Mouse (Mus musculus): Measurements from ENCODE around the gene Ifitm10. TPM values are rescaled to one million over a fixed set of nuclear protein-coding genes. Genes with fewer than 3 reads are reported as not detected.
"Not testable (repeated sequence)": the region's sequence is repeated elsewhere in the genome, so short reads cannot be mapped to it uniquely, and the experiment has no call there.

Ifitm10 gene
- polyA plus RNA-seq (2015; fragmentation: Nextera tagmentation; extraction: Ambion mirVana) = 4.0 and 4.6 TPM in 2 replicates

GRCm38 (mm10) chr7:142373641-142374412 is at the start of gene Ifitm10:
Gene Ifitm10, minus strand, starts transcription at chr7:142373753.
- no peak for ATAC-seq (ENCODE audit: insufficient number of reproducible peaks, low FRiP score, low TSS enrichment, low read depth)
- Histone ChIP-seq H3K4me2 (peak within 1 kb of the TSS; percentile 75), H3K4me3 (peak within 1 kb of the TSS; percentile 41), H3K9me3 (no peaks in the 10 kb centered on the region), H3K27ac (no peak within 1 kb of the TSS; the same call in 1 of the 2 replicates), H3K9ac (no peak within 1 kb of the TSS), H3K36me3 (peaks cover 37% of the 10 kb centered on the region), H3K4me1 (peaks cover 23% of the 10 kb centered on the region), H3K27me3 (peaks cover 41% of the 10 kb centered on the region)
- 57% methylated on average over 8 of the region's 8 CpGs for WGBS

DNA sequence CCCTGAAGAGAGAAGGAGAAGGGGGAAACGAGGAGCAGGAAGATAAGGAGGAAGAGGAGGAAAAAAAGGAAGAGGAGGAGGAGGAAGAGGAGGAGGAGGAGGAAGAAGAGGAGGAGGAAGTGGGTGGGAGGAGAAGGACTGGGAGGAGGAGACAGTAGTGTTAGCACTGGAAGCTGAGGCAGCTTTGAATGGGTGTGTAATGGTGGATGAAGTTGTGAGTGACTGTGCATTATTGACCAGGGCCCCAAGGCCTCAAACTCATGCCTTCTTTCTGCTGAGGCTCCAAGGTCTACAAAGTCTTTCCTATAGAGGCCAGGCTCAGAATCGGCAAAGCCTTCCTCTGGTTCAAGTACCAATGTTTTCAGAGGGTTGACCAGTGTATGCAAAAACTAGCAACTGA is 48.3 kb upstream of the Ifitm10 start:
- 80% methylated on average over 2 of the region's 2 CpGs for WGBS
- ATAC-seq (ENCODE audit: insufficient number of reproducible peaks, low FRiP score, low TSS enrichment, low read depth) = no peak

DNA sequence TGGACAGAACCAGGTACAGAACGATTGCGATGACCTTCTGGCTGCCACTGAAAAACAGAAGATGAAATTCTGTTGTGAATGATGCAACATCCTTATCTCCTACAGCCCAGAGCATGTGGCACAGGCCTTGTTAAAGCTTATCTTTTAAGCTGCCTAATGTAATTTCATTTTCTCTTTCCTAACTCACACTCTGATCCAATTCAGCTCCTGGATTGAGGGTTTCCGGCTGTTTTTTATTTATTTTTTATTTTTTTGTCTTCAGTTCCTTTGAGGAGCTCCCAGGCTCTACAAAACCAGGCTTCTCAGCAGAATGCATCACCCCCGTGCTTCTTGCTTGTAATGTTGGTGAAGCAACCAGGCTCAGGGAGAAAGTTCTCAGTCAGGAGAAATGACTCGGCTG is 46.3 kb upstream of the Ifitm10 start:
- Histone ChIP-seq H3K4me1 (no peaks in the 10 kb centered on the region), H3K27me3 (no peaks in the 10 kb centered on the region), H3K9me3 (no peaks in the 10 kb centered on the region), H3K27ac (no peak overlapping the region), H3K4me2 (no peak overlapping the region), H3K36me3 (no peaks in the 10 kb centered on the region), H3K9ac (no peak overlapping the region), H3K4me3 (no peak overlapping the region)
- 78% methylated on average over 5 of the region's 5 CpGs for WGBS
- no peak for ATAC-seq (ENCODE audit: insufficient number of reproducible peaks, low FRiP score, low TSS enrichment, low read depth)

More for the DNA sequence above, 48.3 kb upstream of the Ifitm10 start:
- H3K36me3 ChIP-seq = no peaks in the 10 kb centered on the region
- no peaks in the 10 kb centered on the region for H3K27me3 ChIP-seq
- no peak overlapping the region for H3K9ac ChIP-seq
- 0 out of 2 replicates have a peak, but pooled peaks cover 2% of the 10 kb centered on the region for H3K4me1 ChIP-seq
- H3K27ac ChIP-seq = no peak overlapping the region
- no peaks in the 10 kb centered on the region for H3K9me3 ChIP-seq
- H3K4me2 ChIP-seq = no peak overlapping the region
- H3K4me3 ChIP-seq = no peak overlapping the region

- Histone ChIP-seq H3K4me3 (no peak overlapping the region), H3K9ac (no peak overlapping the region), H3K27ac (no peak overlapping the region), H3K36me3 (no peaks in the 10 kb centered on the region), H3K4me1 (no peaks in the 10 kb centered on the region), H3K27me3 (no peaks in the 10 kb centered on the region), H3K9me3 (no peaks in the 10 kb centered on the region), H3K4me2 (no peak overlapping the region)
- 85% methylated on average over 8 of the region's 8 CpGs for WGBS
- no peak for ATAC-seq (ENCODE audit: insufficient number of reproducible peaks, low FRiP score, low TSS enrichment, low read depth)
These were observed 45.1 kb upstream of the Ifitm10 start for GRCm38 (mm10) chr7:142418679-142419078.

DNA sequence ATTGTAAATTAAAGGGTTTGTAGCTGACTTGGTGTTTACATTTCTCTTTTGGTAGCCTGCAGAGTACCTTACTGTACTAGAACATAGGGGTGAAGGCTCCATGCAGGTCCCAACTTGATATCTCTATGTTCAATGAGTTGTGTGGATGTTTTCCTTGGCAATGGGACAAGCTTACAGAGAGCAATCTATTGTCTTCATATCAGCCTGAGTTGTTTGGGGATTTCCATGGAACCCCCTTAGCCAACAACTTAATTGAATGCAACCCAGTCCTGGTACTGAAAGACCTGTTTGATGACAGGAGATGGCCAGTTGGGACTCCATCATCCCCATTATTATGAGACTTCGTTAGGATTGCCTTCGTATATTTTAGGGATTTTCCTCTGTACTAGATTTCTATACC is 44.5 kb upstream of the Ifitm10 start:
- H3K4me2 ChIP-seq = no peak overlapping the region
- 94% methylated on average over 2 of the region's 2 CpGs for WGBS
- H3K36me3 ChIP-seq = no peaks in the 10 kb centered on the region
- no peak overlapping the region for H3K27ac ChIP-seq
- no peak overlapping the region for H3K4me3 ChIP-seq
- H3K9me3 ChIP-seq = no peaks in the 10 kb centered on the region
- no peak overlapping the region for H3K9ac ChIP-seq
- H3K4me1 ChIP-seq = no peaks in the 10 kb centered on the region
- no peaks in the 10 kb centered on the region for H3K27me3 ChIP-seq
- ATAC-seq (ENCODE audit: insufficient number of reproducible peaks, low FRiP score, low TSS enrichment, low read depth) = no peak

DNA sequence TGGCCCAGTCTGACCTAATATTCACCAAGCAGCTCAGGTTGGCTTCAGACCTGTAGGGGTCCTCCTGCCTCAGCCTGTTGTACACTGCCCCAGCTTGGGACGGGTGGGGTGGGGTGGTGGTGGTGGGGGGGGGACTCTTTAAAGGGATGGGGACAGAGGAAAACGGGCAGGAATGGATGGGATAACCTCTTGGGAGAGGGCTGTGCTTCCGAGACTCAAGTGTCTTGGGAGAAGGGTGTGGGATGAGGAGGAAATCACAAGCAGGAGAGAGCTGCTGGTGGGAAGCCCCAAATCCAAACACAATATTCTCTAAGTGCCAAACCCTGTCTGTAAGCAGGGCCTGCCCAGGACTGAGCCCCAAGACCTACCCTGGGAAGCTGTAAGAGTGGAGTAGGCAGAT is 42.7 kb upstream of the Ifitm10 start:
- 74% methylated on average over 3 of the region's 3 CpGs for WGBS
- no peak for ATAC-seq (ENCODE audit: insufficient number of reproducible peaks, low FRiP score, low TSS enrichment, low read depth)
- no peaks in the 10 kb centered on the region for H3K27me3 ChIP-seq
- no peaks in the 10 kb centered on the region for H3K4me1 ChIP-seq
- no peak overlapping the region for H3K9ac ChIP-seq
- H3K27ac ChIP-seq = no peak overlapping the region
- H3K36me3 ChIP-seq = no peaks in the 10 kb centered on the region
- no peak overlapping the region for H3K4me3 ChIP-seq
- no peaks in the 10 kb centered on the region for H3K9me3 ChIP-seq
- no peak overlapping the region for H3K4me2 ChIP-seq

DNA sequence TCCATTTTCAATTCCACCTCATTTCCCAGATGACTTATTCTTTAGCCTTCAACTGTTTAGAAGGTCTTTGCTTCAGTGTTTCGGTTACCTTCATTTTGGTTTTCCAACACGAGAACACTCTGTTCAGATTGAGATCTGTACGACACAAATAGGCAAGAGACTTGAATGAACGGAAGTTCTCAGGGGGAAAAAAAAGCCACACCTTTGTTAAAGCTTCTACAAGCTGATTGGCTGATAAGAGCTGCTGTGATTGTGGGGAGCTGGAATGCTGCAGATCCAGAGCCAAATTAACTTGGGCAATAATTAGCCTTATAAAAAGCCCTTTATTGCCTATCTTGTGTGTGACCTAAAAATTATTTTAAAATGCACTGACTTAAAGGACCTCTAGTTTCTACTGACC is 41.8 kb upstream of the Ifitm10 start:
- no peaks in the 10 kb centered on the region for H3K9me3 ChIP-seq
- no peaks in the 10 kb centered on the region for H3K4me1 ChIP-seq
- H3K36me3 ChIP-seq = no peaks in the 10 kb centered on the region
- H3K27me3 ChIP-seq = no peaks in the 10 kb centered on the region
- H3K9ac ChIP-seq = no peak overlapping the region
- no peak overlapping the region for H3K4me3 ChIP-seq
- no peak overlapping the region for H3K27ac ChIP-seq
- 43% methylated on average over 4 of the region's 4 CpGs for WGBS
- H3K4me2 ChIP-seq = no peak overlapping the region
- no peak for ATAC-seq (ENCODE audit: insufficient number of reproducible peaks, low FRiP score, low TSS enrichment, low read depth)

DNA sequence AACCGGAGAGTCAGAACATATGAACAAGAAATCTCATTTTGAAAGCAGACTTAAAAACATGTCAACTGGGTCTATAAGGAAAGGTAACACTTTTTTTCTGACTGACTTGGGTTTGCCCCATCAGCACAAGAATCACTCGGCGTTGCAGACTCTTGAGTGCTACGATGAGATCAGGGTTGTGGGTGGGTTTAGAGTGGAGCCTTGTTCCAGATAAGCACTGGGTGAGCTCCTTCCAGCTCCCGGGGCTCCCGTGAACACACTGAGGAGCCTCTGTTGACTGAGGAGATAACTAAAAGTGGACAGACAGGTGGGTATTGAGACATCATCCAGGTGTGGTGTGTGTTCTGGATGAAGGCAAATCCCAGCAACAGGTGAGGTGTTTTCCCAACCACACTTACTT is 39.7 kb upstream of the Ifitm10 start:
- Histone ChIP-seq H3K9me3 (no peaks in the 10 kb centered on the region), H3K4me3 (no peak overlapping the region), H3K36me3 (no peaks in the 10 kb centered on the region), H3K27ac (no peak overlapping the region), H3K9ac (no peak overlapping the region), H3K4me1 (no peaks in the 10 kb centered on the region), H3K4me2 (no peak overlapping the region), H3K27me3 (no peaks in the 10 kb centered on the region)
- ATAC-seq (ENCODE audit: insufficient number of reproducible peaks, low FRiP score, low TSS enrichment, low read depth) = no peak
- WGBS = 91% methylated on average over 6 of the region's 6 CpGs

- Histone ChIP-seq H3K36me3 (no peaks in the 10 kb centered on the region), H3K4me2 (no peak overlapping the region), H3K9ac (no peak overlapping the region), H3K4me3 (no peak overlapping the region), H3K27me3 (no peaks in the 10 kb centered on the region), H3K27ac (no peak overlapping the region), H3K4me1 (no peaks in the 10 kb centered on the region), H3K9me3 (no peaks in the 10 kb centered on the region)
- WGBS = 78% methylated on average over 3 of the region's 3 CpGs
- no peak for ATAC-seq (ENCODE audit: insufficient number of reproducible peaks, low FRiP score, low TSS enrichment, low read depth)
These were observed 36.0 kb upstream of the Ifitm10 start for GRCm38 (mm10) chr7:142409603-142410002.

GRCm38 (mm10) chr7:142408686-142409085 is 35.1 kb upstream of the Ifitm10 start:
- H3K4me3 ChIP-seq = no peak overlapping the region
- no peak for ATAC-seq (ENCODE audit: insufficient number of reproducible peaks, low FRiP score, low TSS enrichment, low read depth)
- H3K9ac ChIP-seq = no peak overlapping the region
- H3K9me3 ChIP-seq = no peaks in the 10 kb centered on the region
- no peaks in the 10 kb centered on the region for H3K4me1 ChIP-seq
- no peaks in the 10 kb centered on the region for H3K36me3 ChIP-seq
- no peaks in the 10 kb centered on the region for H3K27me3 ChIP-seq
- H3K4me2 ChIP-seq = no peak overlapping the region
- no peak overlapping the region for H3K27ac ChIP-seq
- WGBS = 90% methylated on average over 8 of the region's 8 CpGs

GRCm38 (mm10) chr7:142407935-142408334 is 34.4 kb upstream of the Ifitm10 start:
- Histone ChIP-seq H3K4me2 (no peak overlapping the region), H3K9me3 (no peaks in the 10 kb centered on the region), H3K9ac (no peak overlapping the region), H3K4me1 (no peaks in the 10 kb centered on the region), H3K27ac (no peak overlapping the region), H3K4me3 (no peak overlapping the region), H3K36me3 (no peaks in the 10 kb centered on the region), H3K27me3 (no peaks in the 10 kb centered on the region)
- 66% methylated on average over 4 of the region's 4 CpGs for WGBS
- ATAC-seq (ENCODE audit: insufficient number of reproducible peaks, low FRiP score, low TSS enrichment, low read depth) = no peak

DNA sequence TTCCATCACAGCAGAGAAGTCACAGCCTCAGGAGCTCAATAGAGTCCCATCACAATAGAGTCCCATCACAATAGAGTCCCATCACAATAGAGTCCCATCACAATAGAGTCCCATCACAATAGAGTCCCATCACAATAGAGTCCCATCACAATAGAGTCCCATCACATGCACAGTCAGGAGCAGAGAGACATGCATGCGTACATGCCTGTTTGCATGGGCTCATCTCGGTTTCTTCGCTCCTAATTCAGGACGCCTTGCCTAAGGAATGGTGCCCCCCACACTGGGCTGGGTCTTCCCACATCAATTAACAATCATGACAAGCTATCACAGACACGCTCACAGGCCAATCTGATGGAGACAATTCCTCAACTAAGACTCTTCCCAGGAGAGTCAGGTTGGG is 31.6 kb upstream of the Ifitm10 start:
- 92% methylated on average over 5 of the region's 5 CpGs for WGBS
- not testable (repeated sequence) for ATAC-seq (ENCODE audit: insufficient number of reproducible peaks, low FRiP score, low TSS enrichment, low read depth); H3K36me3 ChIP-seq; H3K4me1 ChIP-seq; H3K4me2 ChIP-seq; H3K9ac ChIP-seq; H3K27ac ChIP-seq; H3K27me3 ChIP-seq; H3K4me3 ChIP-seq; H3K9me3 ChIP-seq

DNA sequence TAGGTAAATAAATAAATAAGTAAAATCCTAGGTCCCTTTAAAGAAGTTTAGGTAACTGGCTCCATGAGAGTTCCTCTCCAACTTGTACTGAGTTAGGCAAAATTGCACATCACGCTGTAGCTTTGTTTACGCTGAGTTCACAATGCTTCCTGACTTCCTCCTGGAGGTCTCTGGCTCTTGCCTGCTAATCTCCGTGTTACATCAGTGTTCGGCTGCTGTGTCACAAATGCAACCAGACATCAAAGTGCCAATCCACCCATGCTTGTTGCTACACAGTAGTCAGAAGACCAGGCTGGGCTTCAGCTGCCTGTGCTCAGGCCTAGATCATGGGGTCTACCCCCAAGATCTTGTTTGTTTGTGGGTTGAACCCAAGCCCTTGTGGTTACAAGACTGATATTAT is 30.0 kb upstream of the Ifitm10 start:
- WGBS = 69% methylated on average over 4 of the region's 4 CpGs
- Histone ChIP-seq H3K27ac (no peak overlapping the region), H3K27me3 (no peaks in the 10 kb centered on the region), H3K4me3 (no peak overlapping the region), H3K4me1 (no peaks in the 10 kb centered on the region), H3K9me3 (no peaks in the 10 kb centered on the region), H3K4me2 (no peak overlapping the region), H3K36me3 (no peaks in the 10 kb centered on the region), H3K9ac (no peak overlapping the region)
- no peak for ATAC-seq (ENCODE audit: insufficient number of reproducible peaks, low FRiP score, low TSS enrichment, low read depth)

Data from limb, embryonic 15.5 days (tissue).